Mouse (Mus musculus) hindbrain, embryonic 12.5 days (tissue): ENCODE results near the gene F5. TPM values are rescaled to one million over a fixed set of nuclear protein-coding genes. Genes with fewer than 3 reads are reported as not detected.
A peak's percentile ranks its signal among the peaks of the same experiment; 100 is the strongest.

Source experiments
- ATAC-seq: fragments of 200-750 bp; cut with Nextera tagmentation; 2 replicates; pipeline ENCODE4 v1.8.0; 2017; ENCODE audit warnings: moderate TSS enrichment; ENCODE audit not compliant: low FRiP score
- H3K27ac ChIP-seq: fragments of 300-500 bp; sonication (generic); 2 replicates; pipeline ENCODE4 v1.5.1; 2016; ENCODE audit warnings: mild to moderate bottlenecking
- H3K27me3 ChIP-seq: fragments of 300-500 bp; sonication (generic); 2 replicates; pipeline ENCODE4 v1.6.1; 2016; ENCODE audit warnings: mild to moderate bottlenecking
- H3K36me3 ChIP-seq: fragments of 300-500 bp; sonication (generic); 2 replicates; pipeline ENCODE4 v1.6.1; 2016; ENCODE audit warnings: mild to moderate bottlenecking
- H3K4me1 ChIP-seq: fragments of 300-500 bp; sonication (generic); 2 replicates; pipeline ENCODE4 v1.6.1; 2016
- H3K4me2 ChIP-seq: fragments of 300-500 bp; sonication (generic); replicated peaks from 2 replicates; pipeline ENCODE4 v1.6.1; 2016; ENCODE audit warnings: mild to moderate bottlenecking
- H3K4me3 ChIP-seq: fragments of 300-500 bp; sonication (generic); 2 replicates; pipeline ENCODE4 v1.5.1; 2016; ENCODE audit warnings: mild to moderate bottlenecking
- H3K9ac ChIP-seq: fragments of 300-500 bp; sonication (generic); 2 replicates; pipeline ENCODE4 v1.6.1; 2016; ENCODE audit warnings: mild to moderate bottlenecking, moderate library complexity
- H3K9me3 ChIP-seq: fragments of 300-500 bp; sonication (generic); replicated peaks from 2 replicates; pipeline ENCODE4 v1.6.1; 2016; ENCODE audit warnings: mild to moderate bottlenecking
- WGBS: fragments of 180-500 bp; shearing (Covaris S2); methylation state at CpG from one replicate; pipeline ENCODE4 v1.1.7; 2016; 5-methylcytosine and 5-hydroxymethylcytosine counted together
- polyA plus RNA-seq: library from polyadenylated mRNA; unstranded; fragments of >200 nt; fragmentation: Nextera tagmentation; extraction: Ambion mirVana; gene quantifications from 2 replicates; pipeline ENCODE4 v1.2.1, GENCODE M21; 2016

F5 gene
- polyA plus RNA-seq, 1 experiment from 2014 or later: 0.34 TPM

DNA sequence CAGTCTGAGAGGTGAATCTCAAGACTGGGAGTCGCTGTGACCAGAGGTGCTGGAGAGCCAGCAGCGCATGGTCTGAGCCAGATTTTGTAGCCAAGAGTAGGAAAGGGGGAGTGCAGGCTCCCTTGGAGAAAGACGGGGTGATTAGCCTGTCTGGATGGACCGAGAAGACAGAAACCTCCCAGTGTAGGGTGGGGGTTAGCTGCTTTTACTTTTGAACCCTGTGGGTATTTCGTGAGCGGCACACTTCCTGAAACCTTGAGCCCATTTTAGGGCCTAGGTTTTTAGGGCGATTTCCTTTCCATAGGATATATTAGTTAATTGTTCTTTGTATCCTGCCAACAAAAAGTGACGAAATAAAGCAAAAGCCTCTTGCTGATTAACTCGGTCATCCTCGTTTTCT lies 96.3 kb downstream of the F5 start:
- no peaks in the 10 kb centered on the region for H3K36me3 ChIP-seq
- ATAC-seq: no peak
- H3K4me3 ChIP-seq: peak overlapping the region; percentile 72
- peaks cover 23% of the 10 kb centered on the region for H3K4me1 ChIP-seq
- peak overlapping the region; percentile 58 for H3K9ac ChIP-seq
- no peaks in the 10 kb centered on the region for H3K9me3 ChIP-seq
- WGBS: 5% methylated on average over 10 of the region's 10 CpGs
- peak overlapping the region; percentile 86 for H3K4me2 ChIP-seq
- no peak overlapping the region for H3K27ac ChIP-seq
- H3K27me3 ChIP-seq: no peaks in the 10 kb centered on the region; the same call in 1 of the 2 replicates

DNA sequence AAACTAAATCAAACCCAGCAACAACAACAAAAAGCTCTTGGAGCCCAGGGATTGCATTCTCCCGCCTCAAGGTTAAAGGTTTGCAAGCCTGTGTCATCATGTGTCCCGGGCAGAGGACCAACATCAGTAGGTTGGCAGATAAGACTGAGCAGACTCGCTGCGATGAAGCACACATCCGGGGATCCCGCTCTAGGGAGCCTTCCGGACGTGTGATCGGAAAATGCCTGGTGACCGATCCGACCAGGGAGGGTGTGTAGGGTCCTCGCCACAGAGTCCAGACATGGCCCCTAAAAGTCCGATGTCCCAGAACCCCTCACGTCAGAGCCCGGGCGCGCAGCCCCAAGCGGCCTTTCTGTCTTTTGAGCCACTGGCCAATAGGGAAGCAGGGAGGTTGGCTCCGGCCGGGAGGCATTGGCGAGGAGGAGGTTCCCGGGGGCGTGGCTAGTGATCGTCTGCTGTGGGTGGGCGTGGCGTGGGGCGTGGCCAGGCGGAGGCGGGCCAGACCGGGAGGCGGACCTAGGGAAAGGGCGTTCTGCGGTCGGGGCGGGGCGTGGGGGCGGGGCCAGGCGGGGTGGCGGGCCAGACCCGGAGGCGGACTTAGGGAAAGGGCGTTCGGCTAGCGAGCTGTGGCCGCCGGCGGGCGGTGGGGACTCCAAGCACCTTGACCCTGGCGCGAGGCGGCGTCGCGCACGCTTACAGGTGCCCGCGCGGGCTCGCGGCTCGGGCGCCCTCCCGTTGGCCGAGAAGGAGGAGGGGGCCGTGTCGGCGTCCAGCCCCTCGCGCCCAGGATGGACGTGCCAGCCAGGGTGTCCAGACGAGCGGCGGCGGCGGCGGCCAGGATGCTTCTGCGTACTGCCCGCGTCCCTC lies 97.1 kb downstream of the F5 start, which contains the start of gene Slc19a2:
Gene Slc19a2 (plus strand): TSS at position 582 of the 867 bp plus-strand sequence.
- under 1% methylated on average over 54 of the region's 79 CpGs for WGBS
- H3K4me1 ChIP-seq: peaks cover 23% of the 10 kb centered on the region
- peak within 1 kb of the TSS; percentile 72 for H3K4me3 ChIP-seq
- H3K9ac ChIP-seq: peak within 1 kb of the TSS; percentile 76
- H3K27me3 ChIP-seq: no peaks in the 10 kb centered on the region; the same call in 1 of the 2 replicates
- peak; percentile 97 for ATAC-seq
- no peaks in the 10 kb centered on the region for H3K9me3 ChIP-seq
- peak within 1 kb of the TSS; percentile 62 for H3K27ac ChIP-seq
- no peaks in the 10 kb centered on the region for H3K36me3 ChIP-seq
- peak within 1 kb of the TSS; percentile 86 for H3K4me2 ChIP-seq

DNA sequence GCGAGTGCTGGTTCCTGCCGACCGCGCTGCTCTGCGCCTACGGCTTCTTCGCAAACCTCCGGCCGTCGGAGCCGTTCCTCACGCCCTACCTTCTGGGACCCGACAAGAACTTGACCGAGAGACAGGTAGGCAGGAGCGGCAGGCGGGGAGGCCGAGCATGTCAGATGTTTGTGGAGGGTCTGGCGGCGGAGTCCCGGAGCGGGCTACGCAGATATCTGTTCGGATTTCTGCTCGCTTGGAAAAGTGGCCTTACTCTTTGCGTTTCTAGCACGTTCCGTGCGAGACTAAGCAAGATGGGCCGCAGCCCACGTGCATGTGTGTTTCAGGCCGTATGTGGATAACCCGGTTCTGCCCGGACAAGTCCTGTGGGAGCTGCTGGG lies 97.7 kb downstream of the F5 start:
- WGBS: under 1% methylated on average over 33 of the region's 33 CpGs

DNA sequence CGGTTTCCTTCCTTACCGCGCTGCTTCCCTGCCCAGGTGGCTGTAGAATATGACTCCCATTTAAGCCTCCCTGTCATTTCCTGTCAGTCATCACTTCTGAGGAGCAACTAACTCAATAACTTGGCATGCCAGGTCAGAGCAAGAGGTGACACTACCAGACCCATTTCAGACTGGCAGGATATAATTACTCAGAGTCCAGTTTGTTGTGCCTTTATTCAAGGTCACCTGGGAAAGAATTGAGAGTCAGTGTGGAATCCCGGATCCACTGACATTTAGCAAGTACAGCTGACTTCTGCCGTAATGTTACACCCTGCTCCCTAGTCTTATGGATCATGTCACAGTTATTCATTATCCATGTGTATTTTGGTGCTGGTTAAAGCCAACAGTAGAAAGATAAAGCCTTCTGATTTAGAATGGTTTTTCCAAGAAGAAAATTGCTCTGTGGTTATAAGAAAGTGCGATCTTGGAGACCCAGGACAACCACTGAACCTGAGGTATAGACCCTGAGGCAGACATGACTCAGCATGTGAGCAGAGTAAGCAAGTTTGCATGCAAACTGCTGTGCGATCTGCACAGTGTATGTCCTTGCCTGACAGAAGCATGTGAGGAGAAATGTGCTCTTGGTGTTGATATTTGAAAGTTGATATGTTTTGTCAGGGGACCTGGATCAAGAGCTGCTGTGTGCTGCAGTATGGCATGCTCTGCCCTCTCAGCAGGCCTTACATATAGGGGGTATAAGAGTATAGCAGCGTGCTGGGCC lies 98.9 kb downstream of the F5 start:
- Histone ChIP-seq H3K27ac (no peak overlapping the region), H3K4me2 (peak overlapping the region; percentile 86), H3K9me3 (no peaks in the 10 kb centered on the region), H3K36me3 (no peaks in the 10 kb centered on the region), H3K4me1 (peaks cover 23% of the 10 kb centered on the region), H3K27me3 (no peaks in the 10 kb centered on the region; the same call in 1 of the 2 replicates), H3K4me3 (peak overlapping the region; percentile 72), H3K9ac (peak overlapping the region; percentile 19; the same call in 1 of the 2 replicates)
- ATAC-seq: no peak
- 56% methylated on average over 8 of the region's 8 CpGs for WGBS

More for the DNA sequence above, 97.7 kb downstream of the F5 start:
- Histone ChIP-seq H3K9ac (peak overlapping the region; percentile 76), H3K9me3 (no peaks in the 10 kb centered on the region), H3K36me3 (no peaks in the 10 kb centered on the region), H3K27me3 (no peaks in the 10 kb centered on the region; the same call in 1 of the 2 replicates), H3K4me1 (peaks cover 23% of the 10 kb centered on the region), H3K27ac (peak overlapping the region; percentile 62; the same call in 1 of the 2 replicates), H3K4me3 (peak overlapping the region; percentile 72), H3K4me2 (peak overlapping the region; percentile 86)
- no peak; the same call in 1 of the 2 replicates for ATAC-seq

DNA sequence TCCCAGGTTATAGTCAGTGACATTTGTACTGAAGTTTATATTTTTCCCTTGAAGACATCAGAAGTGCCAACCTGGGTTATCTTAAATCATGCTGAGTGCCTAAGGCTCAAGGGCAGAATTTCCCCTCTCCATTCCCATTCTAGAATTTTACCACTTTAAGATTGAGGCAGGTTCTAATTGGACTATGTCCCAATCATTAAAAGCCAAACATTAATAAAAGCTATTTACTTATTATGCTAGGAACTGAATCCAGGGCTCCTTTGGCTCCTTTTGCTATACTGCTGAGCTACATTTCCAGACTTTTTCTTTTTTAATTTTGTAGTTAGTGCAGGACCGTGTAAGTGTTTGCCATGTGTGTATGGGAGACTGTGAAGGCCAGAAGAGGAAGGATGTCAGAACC lies 99.8 kb downstream of the F5 start:
- Histone ChIP-seq H3K4me1 (peaks cover 23% of the 10 kb centered on the region), H3K27ac (no peak overlapping the region), H3K27me3 (no peaks in the 10 kb centered on the region; the same call in 1 of the 2 replicates), H3K9me3 (no peaks in the 10 kb centered on the region), H3K36me3 (no peaks in the 10 kb centered on the region), H3K4me3 (no peak overlapping the region), H3K4me2 (no peak overlapping the region), H3K9ac (no peak overlapping the region)
- no peak for ATAC-seq
- WGBS: 90% methylated on average over 1 of the region's 1 CpGs

DNA sequence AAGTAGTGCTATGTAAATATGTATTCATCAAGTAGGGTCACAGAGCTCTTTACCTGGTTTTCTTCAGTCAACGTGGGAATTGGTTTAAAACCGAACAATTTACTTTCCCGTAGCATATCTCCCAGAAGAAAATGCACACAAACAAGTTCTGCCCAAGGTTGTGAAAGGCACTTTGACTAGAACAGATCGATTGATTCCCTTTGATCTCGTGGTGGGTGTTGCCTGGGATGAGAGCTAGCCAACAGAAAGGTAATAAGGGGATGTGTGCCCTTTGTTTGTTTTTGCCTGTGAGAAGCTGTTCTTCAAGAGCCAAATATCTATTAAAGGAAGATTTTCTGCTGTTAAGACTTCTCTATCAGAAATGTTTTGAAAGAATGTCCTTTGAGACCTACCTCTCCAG lies 100.9 kb downstream of the F5 start:
- Histone ChIP-seq H3K36me3 (peaks cover 9% of the 10 kb centered on the region), H3K4me1 (peaks cover 22% of the 10 kb centered on the region), H3K27ac (no peak overlapping the region), H3K27me3 (no peaks in the 10 kb centered on the region; the same call in 1 of the 2 replicates), H3K9me3 (no peaks in the 10 kb centered on the region), H3K9ac (no peak overlapping the region), H3K4me2 (no peak overlapping the region), H3K4me3 (no peak overlapping the region)
- WGBS: 77% methylated on average over 5 of the region's 5 CpGs
- no peak for ATAC-seq

DNA sequence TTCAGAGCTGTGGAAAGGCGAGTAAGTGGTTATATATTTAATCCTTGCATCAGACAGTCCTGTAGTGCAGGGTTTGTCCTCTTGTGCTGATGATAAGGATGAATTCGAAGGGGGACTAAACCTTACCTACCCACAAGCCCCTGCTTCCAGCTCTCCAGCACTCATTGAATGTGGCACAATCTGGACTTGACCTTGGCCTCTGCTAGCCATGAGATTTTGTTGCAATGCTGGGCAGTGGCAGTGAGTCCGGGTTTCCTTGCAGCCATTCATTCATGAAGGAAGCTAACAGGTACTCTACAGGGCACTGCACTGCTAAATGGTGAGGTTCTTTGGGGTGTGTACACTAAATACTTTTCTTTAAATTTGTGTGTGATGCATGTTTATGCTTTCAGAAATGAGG lies 103.2 kb downstream of the F5 start:
- WGBS: 78% methylated on average over 3 of the region's 3 CpGs
- no peaks in the 10 kb centered on the region for H3K9me3 ChIP-seq
- H3K4me2 ChIP-seq: no peak overlapping the region
- ATAC-seq: no peak
- no peak overlapping the region for H3K9ac ChIP-seq
- H3K4me3 ChIP-seq: no peak overlapping the region
- peaks cover 9% of the 10 kb centered on the region for H3K36me3 ChIP-seq
- H3K27ac ChIP-seq: no peak overlapping the region
- H3K27me3 ChIP-seq: no peaks in the 10 kb centered on the region
- H3K4me1 ChIP-seq: peaks cover 12% of the 10 kb centered on the region

DNA sequence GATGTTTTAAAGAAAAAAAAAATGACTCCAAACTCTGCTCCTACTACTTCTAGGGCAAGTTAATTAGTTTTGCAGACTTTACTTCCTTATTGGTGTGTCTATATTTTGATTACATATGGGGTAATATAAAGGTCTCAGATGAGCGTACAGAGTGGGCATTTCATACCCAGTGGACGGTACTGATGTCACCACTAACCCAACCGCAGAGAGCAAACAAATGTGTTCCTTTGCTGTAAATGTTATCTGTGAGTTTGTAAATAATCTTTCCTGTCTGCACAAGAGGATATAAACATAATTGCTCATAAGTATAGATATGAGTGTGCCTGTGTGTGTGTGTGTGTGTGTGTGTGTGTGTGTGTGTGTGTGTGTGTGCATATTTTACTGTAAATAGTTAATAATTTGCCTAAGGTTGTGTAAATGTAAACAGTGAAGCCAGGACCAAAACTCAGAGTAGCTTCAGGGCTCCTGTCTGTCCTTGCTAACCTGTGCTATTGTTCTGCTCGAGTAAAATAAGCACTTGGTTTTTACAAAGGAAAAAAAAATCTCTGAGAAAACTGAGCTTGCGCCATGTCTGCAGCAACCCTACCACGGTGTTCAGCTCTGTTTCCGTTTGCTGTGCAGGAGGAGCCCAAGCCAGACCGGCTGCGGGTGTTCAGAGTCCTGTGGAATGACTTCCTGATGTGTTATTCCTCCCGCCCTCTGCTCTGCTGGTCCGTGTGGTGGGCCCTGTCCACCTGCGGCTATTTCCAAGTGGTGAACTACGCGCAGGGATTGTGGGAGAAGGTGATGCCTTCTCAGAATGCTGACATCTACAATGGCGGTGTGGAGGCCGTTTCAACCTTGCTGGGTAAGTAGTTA lies 108.8 kb downstream of the F5 start:
- H3K4me3 ChIP-seq: no peak overlapping the region
- H3K27me3 ChIP-seq: no peaks in the 10 kb centered on the region
- ATAC-seq: no peak
- no peak overlapping the region for H3K9ac ChIP-seq
- WGBS: 83% methylated on average over 16 of the region's 16 CpGs
- H3K4me1 ChIP-seq: no peaks in the 10 kb centered on the region
- peaks cover 20% of the 10 kb centered on the region for H3K36me3 ChIP-seq
- no peaks in the 10 kb centered on the region for H3K9me3 ChIP-seq
- H3K4me2 ChIP-seq: no peak overlapping the region
- no peak overlapping the region for H3K27ac ChIP-seq

DNA sequence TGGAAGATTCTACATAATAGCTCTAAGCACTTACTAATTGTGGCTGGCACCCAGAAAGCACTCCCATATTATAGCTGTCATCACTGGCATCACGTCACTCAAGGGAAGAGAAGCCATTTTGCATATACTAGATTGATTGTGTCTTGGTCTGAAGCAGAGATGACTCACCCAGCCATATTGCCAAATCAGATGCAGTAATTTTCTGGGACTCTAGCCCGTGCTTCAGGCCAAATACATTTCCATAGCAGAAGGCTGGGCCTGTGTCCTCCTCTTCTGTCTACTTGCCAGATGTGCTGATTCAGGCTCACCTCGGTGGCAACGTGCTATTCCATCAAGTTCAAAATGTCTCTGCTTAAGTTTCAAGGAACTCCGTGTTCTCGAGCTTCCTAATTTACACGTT lies 109.9 kb downstream of the F5 start:
- H3K4me3 ChIP-seq: no peak overlapping the region
- 93% methylated on average over 7 of the region's 7 CpGs for WGBS
- no peaks in the 10 kb centered on the region for H3K27me3 ChIP-seq
- H3K36me3 ChIP-seq: peaks cover 20% of the 10 kb centered on the region
- H3K4me2 ChIP-seq: no peak overlapping the region
- H3K9me3 ChIP-seq: no peaks in the 10 kb centered on the region
- no peak overlapping the region for H3K27ac ChIP-seq
- H3K9ac ChIP-seq: no peak overlapping the region
- H3K4me1 ChIP-seq: no peaks in the 10 kb centered on the region
- no peak for ATAC-seq
